Mouse (Mus musculus): ENCODE data around the gene Mr1.

Gene Mr1

DNA sequence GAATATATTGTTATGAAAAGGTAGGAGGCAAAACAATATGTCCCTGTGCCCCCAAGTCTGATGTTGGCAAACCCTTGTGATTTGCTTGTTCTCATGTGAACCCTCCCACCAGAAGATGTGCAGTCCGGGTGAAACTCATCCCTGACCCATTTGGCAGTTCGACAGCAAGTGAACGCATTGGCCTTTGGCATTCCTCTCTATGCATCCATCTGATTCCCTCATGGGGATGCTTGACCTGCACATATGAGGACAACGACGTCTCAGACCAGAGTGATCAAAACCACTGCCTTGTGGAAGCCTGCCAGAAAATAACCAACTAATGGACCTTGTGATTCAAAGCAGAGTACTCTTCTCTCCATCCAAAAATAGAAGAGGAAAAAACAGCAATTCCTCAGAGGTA is 19.9 kb downstream of the Mr1 start:
- DNase-seq = no peak

DNA sequence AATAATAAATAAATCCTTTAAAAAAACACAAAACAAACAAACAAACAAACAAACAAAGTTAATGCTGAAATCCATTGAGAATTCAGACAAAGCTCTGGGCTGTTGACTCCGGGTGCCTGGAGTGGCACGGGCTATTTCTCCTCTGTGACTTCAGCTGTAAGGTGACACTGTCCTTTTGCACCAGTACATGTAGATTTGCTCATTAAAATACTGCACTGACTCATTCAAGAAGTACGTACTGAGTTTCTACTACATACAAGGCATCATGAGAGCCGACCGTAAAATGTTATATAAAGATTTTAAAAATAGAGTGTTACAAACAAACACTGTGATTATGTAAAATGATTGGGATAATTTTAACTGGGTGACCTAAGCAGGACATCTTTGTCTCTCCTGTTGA is 22.2 kb downstream of the Mr1 start:
- no peak for DNase-seq

DNA sequence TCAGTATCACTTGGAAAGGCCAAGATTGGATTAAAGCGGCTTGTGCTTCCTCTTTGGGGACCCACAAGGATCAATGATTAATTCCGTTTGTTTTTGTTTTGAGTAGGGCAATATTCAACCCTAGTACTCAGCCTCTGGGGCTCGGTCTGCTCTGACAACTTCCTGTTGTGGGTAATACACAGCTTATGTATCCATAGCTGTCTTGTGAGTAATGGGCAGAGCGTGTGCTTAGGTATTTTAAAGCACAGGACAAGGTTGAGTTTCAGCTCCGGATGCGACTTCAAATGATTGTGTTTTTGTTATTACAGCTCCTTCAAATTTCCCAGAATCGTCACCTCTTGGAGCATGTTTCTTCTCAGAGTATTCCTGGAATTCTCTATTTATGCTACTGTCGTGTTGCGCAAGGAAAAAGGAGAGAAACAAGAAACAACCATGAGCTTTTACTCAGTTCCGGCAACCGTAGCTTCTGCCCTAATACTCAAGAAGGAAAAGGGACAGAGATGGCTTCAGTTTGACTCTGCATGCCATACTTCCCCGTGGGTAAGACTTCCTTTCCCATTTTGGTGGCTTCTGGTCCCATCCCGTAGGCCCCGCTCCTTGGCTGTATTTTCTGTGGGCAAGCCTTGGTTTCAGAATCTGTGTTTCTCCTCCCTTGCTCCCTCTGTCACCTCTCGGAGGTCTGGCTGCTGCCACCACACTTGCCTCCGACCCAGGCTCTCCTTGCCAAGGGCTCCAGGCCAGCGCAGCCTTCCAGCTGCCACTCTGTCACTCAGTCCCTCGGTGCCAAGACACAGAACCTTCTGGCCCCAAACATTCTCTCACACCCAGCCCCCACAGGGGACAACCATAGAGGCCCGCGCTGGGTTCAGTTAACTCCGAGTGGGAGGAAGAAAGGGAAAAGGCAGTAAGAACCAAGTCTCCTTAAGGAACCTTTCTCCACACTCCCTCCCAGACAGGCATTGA is 24.4 kb downstream of the Mr1 start:
- DNase-seq = peak; percentile 48

DNA sequence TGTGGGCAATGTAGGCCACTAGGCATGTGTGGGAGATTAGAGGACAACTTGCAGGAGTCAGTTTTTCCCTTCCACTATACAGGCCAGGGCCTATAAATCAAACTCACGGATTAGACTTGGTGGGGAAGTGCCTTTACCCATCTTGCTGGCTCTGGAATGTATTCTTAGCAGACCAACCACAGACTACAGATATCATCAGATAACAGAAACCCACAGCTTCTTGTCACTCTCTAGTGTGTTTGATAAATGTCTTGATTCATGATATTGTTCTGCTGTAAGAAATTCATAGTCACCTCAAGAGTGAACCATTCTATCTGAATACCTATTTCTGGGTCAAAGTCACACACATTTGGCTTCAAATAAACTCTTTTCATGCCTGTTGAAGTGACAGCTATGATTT is 26.9 kb downstream of the Mr1 start:
- no peak for DNase-seq

DNA sequence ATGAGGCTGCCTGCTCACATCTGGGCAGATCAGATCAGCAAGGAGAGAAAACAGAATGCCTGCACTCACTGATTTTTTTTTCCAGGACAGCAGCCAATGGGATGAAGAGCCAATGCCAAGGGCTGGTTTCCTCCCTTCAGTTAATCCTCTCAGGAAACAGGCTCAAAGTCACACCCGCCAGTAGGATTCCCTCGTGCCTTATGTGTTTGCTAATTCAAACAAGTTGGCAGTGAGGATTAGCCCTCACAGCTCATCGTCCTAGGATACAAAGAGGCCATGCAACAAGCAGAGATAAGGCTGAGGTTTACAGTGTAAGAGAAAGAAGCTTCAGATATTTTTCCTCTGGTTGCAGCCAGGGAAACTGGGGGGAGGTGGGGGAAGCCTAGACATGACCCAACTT is 32.7 kb downstream of the Mr1 start:
- DNase-seq = no peak

DNA sequence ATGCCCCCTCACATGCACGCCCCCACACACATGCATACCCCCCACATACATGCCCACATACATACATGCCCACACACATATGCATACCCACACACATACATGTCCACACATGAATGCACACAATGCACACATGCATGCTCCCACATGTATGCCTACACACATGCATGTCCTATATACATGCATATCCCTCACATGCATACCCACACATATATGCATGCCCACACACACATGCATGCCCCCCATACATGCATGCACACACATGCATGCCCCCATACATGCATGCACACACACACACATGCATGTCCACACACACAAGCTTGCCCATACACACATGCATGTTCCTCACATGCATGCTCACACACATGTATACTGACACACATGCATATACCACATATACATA is 33.7 kb downstream of the Mr1 start:
- DNase-seq = no peak

DNA sequence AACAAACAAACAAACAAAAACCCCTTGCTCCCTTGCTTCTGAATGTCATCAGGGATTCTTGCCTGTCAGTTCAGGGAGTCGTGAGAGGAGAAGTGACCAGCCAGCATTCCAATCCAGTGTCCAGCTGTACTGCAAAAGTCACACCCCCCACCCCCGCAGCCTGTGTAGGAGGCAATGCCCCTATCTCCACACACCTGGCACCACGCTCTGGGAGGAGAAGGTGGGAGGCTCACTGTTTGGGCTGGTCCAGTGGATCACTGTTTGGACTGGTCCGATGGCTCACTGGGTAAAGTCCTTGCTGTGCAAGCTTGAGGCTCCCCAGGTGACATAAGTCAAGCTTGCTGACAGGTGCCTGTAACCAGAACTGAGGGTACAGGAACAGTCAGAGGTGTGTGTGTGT is 34.5 kb downstream of the Mr1 start:
- no peak for DNase-seq

DNA sequence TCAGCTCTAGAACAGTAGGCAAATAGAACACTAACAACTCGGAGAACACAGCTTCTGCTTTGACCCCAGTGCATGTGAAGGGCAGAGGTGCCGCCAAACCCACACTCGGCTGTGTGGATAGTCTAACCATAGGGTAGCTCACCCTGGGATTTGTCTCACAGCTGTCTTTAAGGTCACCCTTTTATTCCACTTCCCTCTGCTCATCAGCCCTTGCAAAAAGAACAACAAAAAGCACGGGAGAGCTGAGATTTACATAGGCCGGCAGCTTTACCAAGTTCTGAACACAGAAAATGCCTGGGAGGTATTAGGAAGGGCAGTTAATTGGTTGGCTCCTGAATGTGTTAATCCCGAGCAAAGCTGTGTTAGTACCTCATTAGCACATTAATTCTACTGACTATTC is 35.1 kb downstream of the Mr1 start:
- no peak for DNase-seq

DNA sequence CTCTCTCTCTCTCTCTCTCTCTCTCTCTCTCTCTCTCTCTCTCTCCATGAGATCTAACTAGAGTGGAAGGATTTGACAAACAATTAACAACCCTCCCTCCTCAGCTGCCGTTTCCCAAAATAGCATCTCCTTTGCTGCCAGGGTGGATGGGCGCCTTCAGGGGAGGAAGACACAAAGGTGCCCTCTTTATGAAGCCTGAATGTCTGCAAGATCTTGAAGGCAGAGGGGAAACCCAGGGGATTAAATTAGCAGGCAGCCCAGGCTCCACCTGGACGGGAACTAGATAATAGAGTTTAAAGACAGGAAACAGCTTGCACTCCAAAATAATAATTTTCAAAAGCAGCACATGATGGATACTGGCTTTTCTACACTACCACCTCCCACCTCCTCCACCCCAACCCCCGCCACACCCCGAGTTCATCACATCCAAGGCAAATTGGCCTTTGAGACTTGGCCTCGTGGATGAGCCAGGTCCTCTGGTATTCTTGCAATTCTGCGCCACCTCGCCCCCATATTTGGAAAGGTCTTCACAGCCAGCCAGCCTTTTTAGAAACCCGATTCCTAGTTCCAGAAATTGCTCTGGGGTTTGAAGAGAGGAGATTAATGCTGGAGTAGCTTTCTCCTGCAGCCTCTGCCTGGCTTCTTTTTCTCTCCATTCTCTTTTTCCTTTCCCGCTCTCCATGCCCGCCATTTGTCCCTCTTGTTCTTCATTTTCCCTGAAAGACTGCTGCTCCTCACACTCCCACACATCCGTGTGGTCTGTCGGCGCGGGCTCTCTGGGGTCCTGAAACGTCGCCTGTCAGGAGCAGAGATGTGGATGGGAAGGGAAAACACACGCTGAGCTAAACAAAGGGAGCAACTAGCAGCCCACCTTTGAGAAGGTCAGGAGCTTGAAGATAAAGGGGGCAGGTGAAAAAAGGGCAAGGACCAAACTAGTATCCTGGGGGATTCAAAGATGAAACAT is 36.9 kb downstream of the Mr1 start:
- no peak for DNase-seq

DNA sequence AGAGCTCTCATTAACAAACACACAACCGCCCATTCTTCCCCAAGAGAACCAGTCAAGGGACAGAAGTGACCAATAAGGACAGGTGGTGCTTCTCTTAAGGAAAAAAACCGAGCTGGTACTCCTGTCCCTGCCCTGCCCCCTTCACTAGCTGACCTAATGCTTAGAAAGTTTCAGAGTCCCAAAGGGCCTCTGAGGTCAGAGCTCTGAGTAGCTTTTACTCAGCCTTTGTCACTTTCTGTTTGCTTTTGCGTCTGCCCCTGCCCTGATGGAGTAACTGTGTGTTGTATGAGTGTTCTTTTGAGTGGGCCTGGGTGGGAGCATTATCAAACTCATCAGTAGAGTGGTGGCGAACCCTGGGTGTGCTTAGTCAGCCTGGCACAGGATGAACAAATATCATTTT is 38.2 kb downstream of the Mr1 start:
- no peak for DNase-seq

DNA sequence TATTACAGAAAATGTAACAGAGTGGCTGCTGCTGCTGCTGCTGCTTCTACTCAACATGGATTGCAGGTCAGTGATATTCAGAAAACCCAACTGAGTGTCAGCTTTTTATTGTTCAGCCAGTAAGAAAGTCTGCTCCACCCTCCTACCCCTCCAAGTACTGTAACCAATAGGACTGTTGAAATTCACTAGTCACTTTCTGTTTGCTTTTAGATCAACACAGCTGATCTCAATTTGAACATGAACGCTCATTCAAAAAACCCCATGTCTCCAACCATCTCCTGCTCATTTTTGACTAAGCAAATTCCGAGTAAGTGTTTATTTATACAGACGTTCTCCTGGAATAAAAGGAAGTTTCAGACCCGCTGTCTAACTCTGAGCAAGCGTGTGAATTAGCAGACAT is 38.8 kb downstream of the Mr1 start:
- no peak for DNase-seq

DNA sequence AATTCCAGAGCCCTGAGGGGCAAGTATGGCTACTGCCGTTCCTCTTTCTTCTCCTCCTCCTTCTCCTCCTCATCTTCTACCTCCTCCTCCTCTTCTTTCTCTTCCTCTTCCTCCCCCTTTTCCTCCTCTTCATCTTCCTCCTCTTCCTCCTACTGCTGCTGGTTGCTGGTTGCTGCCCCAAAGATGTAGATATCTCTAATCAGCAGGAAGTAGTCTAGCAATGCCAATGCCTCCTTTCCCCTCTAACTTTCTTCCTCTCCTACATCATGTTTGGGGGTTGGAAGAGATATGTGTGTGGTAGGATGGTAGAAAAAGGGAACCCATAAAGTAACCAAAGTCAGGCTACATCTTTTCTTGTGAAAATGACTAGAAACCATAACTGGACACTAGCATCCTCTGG is 40.3 kb downstream of the Mr1 start:
- DNase-seq = no peak

DNA sequence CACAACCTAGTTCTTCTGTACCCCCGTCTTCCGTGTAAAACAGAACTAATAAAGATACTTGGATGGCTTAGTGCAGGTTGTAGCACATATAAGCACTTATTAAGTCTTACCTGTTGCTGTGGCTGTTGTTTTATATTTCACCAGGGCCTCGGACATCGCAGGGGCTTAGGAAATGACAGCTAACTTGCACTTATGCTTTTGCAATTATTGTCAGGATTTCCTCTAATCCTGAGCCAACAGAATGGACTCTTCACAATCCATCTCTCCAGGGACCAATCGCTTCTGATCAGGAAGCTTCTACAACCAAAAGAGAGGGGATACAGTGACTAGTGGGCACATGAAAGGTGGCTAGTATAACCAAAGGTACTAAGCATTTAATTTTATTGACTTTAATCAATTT is 42.6 kb downstream of the Mr1 start:
- DNase-seq = no peak

DNA sequence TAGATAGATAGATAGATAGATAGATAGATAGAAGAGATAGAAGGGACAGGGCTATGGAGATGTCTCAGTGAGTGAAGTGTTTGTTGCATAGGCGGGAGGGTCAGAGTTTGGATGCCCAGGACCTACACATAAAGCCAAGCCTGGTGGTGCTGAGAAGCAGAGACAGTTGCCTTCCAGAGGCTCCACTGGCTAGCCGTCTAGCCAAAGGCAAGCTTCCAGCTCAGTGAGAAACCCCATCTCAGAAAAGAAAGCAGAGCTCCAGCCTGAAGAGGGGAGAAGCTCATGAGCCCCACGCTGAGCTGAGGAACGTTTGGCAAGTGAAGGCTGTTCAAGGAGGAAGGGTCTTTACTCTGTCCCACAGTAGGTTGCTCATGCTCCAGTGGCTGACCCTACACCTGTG is 44.0 kb downstream of the Mr1 start:
- DNase-seq = no peak

DNA sequence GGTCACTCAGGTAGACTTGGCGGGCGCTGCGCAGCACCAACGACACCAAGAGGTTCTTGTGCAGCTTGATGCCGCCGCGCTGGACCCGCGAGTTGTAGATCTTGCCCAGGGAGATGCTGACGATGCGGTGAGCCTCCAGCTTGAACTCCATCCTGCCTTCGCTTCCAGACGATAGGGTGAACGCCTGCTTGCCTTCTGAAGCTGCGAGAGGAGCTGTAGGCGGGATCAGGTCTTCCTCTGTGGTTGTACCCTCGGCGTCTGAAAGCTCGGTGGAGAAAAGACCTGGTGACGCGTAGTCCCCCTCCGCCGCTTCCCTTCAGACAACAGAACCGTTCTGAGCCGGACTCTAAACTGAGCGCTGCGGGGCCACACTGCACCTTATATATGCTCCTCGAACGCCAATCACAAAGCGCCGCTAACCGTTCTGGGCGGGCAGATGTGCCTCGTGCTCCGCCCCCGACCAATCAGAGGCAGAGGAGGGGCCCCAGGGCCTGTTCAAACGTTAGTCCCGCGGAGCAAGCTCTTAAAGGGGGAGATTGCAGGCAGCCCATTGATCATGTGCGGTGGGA is 47.2 kb downstream of the Mr1 start, which contains the start of gene Ier5:
Gene Ier5 (minus strand): TSS at position 357 of the 569 bp plus-strand sequence.
- peak; percentile 95 for DNase-seq

DNA sequence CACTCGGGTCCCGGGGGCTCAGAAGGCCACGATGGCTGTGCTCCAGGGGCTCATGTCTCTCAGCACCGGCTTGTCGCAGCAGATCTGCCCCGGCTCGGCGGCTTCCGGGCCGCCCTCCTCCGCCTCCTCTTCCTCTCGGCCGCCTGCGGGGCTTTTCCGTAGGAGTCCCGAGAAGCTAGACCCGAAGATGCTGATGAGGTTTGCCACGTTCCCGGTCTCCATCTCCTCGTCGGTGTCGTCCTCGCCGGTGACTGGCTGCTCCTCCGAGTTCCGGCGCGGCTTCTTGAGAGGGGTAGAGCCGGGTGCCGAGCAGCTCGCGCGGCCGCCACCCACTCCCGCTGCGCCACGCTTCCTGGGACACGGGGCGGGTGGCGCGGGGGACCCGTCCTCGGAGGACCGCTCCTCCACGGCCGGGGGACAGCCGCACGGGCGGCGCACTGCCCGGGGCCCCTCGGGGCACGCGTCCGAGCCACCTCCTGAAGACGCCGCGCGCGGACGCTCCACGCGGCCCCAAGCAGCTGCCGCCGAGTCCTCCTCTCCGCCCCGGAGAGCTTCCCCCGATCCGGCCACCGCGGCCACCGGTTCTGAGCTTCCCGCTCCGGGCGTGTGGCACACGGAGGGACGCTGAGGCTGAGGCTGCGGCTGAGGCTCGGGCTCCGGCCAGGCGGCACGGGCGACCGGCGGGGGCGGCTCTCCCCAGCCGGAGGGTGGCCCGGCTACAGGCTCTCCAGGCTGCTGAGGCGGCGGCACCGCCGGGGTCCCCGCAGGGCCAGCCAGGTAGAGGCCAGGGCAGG is 47.9 kb downstream of the Mr1 start:
- peak; percentile 47 for DNase-seq

DNA sequence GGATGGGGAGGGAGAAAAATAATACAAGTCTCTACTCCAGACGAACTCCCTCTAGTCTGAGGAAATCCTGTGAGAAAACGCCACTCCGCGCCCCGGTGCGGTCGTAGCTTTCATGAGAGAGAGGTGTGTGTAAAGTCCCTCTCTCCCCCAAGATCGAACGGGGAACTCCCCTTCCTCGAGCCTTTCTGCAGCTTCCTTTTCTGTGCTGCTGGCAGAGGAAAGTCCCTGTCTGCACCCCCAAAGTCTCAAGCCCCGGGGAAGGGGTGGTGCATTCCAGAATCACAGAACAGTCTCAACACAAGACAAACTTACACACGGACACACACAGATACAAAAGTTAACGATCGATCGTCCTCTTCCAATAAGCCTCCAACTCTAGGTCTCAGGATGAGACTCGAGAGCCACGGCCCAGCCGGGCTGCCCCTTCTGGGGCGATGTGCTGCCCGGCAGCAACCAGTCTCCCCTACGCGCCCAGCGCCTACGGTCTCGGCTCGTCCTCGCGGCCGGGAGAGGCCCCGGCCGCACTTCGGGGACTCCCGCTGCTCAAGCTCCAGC is 48.6 kb downstream of the Mr1 start:
- no peak for DNase-seq

DNA sequence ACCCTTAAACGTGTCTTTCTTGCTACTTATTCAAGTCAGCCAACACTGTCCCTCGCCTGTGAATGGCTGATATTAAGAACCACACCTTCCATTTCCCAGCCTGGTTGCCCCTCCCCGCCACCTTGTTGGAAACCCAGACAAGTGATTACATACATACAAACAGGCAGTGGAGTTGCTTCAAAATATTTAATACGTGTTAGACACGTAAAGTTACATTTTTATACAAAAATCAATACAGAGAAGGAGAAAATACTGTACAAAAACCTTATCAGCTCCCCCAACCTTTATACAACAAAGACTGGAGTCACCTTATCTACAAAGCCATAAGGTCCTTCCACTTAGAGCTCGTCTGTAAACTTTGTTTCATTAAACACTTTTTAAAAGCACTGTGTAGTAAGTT is 49.3 kb downstream of the Mr1 start:
- no peak for DNase-seq

DNA sequence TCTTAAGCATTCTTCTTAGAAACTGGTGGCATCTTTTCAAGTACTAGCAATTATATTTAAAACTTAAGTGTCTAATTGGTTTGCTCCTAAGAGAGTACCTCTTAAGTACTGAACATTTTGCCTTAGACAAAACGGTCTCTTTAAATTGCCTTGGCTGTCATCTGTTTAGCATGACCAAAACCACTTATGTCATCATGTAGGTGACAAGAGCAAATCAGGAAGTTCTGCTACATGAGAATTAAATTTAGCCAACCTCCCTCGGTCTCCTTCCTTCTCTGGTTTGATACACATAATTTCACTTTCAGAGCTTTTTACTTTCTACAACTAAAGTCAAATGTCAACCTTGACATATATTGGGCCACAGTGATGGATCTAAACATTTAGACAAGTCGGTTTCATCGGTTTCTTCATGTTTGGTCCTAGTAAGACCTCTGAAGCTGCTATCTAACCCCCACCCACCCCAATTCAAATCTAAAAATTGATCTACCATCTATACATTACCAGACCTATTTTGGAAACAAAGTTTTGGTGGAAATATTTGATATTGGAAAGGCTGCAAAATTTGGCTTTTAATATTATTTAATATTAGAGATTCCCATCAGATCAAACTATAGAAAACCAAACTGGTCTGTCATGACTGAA is 49.9 kb downstream of the Mr1 start:
- DNase-seq = no peak

DNA sequence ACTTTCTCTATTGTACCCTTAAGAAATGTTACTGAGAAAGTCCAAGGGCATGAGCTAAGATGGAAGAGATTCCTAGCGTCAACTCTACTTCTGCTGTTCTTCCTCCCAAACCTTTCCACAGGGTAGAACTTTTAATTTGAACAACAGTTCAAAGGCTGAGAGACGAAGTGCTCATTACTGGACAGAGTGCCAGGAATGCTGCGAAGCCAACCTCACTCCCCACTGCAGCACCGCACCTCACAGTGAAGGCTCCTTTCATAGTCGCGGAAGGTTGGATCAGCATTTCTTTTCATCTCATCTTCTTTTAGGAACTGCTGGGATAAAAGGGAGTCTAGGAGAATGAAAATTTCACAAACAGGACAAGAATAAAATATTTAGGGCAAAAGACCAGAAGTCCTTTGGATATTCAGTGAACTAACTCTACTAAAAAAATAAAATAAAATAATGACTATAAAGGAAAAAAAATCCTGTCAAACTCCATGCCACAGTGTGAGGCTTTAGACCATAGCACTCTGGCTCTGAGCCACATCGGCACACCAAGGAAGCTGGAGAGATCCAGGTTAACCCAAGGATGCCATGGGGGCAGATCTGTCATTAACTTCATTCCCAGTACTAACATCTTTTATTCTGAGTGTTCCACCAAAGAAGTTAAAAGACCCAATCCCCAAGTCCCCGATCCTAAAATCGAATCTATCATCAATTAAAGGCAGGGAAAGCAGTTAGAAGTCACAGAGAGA is 52.5 kb downstream of the Mr1 start:
- no peak for DNase-seq
